27 mouse cellular contexts compared by ENCODE assay signal in the genomic region with DNA sequence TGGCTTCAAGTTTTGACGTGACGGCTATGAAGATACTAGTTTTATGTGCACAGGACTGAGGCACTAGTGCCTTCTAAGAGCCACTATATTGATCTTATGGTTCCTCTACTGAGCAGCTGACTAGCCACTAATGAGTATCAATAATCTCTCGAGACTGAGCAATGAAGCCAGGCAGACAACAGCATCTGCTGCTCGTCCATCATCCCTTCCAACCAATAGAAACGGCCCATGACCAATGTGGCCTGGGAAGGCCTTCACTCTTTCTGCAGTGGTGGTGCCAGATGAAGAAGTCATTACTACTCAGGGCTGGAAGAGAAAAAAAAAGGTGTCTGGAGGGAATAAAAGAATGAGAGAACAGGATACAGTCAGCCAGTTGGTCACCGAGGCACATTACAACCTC. TPM values are rescaled to one million over a fixed set of nuclear protein-coding genes. Genes with fewer than 3 reads are reported as not detected.
A peak's percentile ranks its signal among the peaks of the same experiment; 100 is the strongest.
DNase-seq lines count a peak whose midpoint lies in the region; ATAC-seq and TF ChIP-seq lines count a peak whose summit lies in the region.
"Had no signal": no experiment of that assay in that cellular context is flagged by ENCODE, and none has a peak within 500 bp of the region (broad histone marks: within the 10 kb centered on the region; RNA-seq: fewer than 3 reads in every experiment).

No protein-coding gene starts in this region.

- H3K36me3 ChIP-seq in limb, embryonic 13.5 days = no peaks in the 10 kb centered on the region
- no peaks in the 10 kb centered on the region for H3K36me3 ChIP-seq in limb, embryonic 10.5 days
- H3K36me3 ChIP-seq in C2C12 (ENCODE audit: control insufficient read depth, insufficient read depth) (no peaks in the 10 kb centered on the region), myocyte (ENCODE audit: control insufficient read depth, insufficient read depth) (no peaks in the 10 kb centered on the region)
- no peaks in the 10 kb centered on the region for H3K36me3 ChIP-seq in kidney, adult 2 months (ENCODE audit: control insufficient read depth, insufficient read depth, low read length)
- H3K36me3 ChIP-seq: embryonic facial prominence, embryonic 12.5 days; forebrain, embryonic 12.5 days; forebrain, embryonic 15.5 days had no signal

- no peaks in the 10 kb centered on the region for H3K27me3 ChIP-seq in limb, embryonic 13.5 days
- no peaks in the 10 kb centered on the region for H3K27me3 ChIP-seq in limb, embryonic 10.5 days (ENCODE audit: low read depth, poor library complexity, severe bottlenecking)
- H3K27me3 ChIP-seq in C2C12 (ENCODE audit: control insufficient read depth, insufficient read depth, insufficient read length) = no peaks in the 10 kb centered on the region
- no peaks in the 10 kb centered on the region for H3K27me3 ChIP-seq in myocyte (ENCODE audit: control insufficient read depth, insufficient read depth, insufficient read length)
- no peaks in the 10 kb centered on the region for H3K27me3 ChIP-seq in kidney, adult 2 months (replicated peaks; ENCODE audit: control insufficient read depth, insufficient read depth, low read length)
- H3K27me3 ChIP-seq: embryonic facial prominence, embryonic 12.5 days; forebrain, embryonic 12.5 days; forebrain, embryonic 15.5 days had no signal

- TF ChIP-seq POLR2A in myocyte (IDR thresholded peaks at IDR 0.05; ENCODE audit: insufficient read length, low read depth) = no peak
- no peak for TF ChIP-seq POLR2A in kidney, adult 2 months (IDR thresholded peaks at IDR 0.05; ENCODE audit: low read depth, low read length)

- no peaks in the 10 kb centered on the region for H3K79me3 ChIP-seq in C2C12 (ENCODE audit: low read depth)

- H3K79me2 ChIP-seq in C2C12 (ENCODE audit: control insufficient read depth, insufficient read depth) = no peaks in the 10 kb centered on the region
- no peaks in the 10 kb centered on the region for H3K79me2 ChIP-seq in myocyte (ENCODE audit: control insufficient read depth, insufficient read depth)

- H3K4me3 ChIP-seq in limb, embryonic 13.5 days = no peak overlapping the region
- no peak overlapping the region for H3K4me3 ChIP-seq in limb, embryonic 10.5 days
- H3K4me3 ChIP-seq in C2C12 (ENCODE audit: insufficient read depth, poor library complexity, severe bottlenecking) (no peak overlapping the region), myocyte (no peak overlapping the region)
- H3K4me3 ChIP-seq in kidney, adult 2 months (ENCODE audit: insufficient read depth, low read depth, low read length) = no peak overlapping the region
- H3K4me3 ChIP-seq: embryonic facial prominence, embryonic 12.5 days; erythroblast, embryonic 14.5 days; forebrain, embryonic 12.5 days; forebrain, embryonic 15.5 days had no signal

- ATAC-seq in limb, embryonic 13.5 days (ENCODE audit: low FRiP score, low read depth) = peak; percentile 48; the same call in 1 of the 2 replicates
- ATAC-seq: activated CD4-positive, CD25-positive, alpha-beta regulatory T cell, adult 4 months; forebrain, embryonic 15.5 days; hindbrain, postnatal 0 days; inflammation-experienced regulatory T-cells, adult 6 months; intestine, embryonic 16.5 days had no signal

- H3K4me2 ChIP-seq in limb, embryonic 13.5 days (replicated peaks) = no peak overlapping the region
- H3K4me2 ChIP-seq in myocyte (ENCODE audit: low read depth) = peak overlapping the region; percentile 41
- H3K4me2 ChIP-seq: embryonic facial prominence, embryonic 12.5 days; forebrain, embryonic 12.5 days; forebrain, embryonic 15.5 days; heart, embryonic 11.5 days; hindbrain, embryonic 14.5 days had no signal

- H3ac ChIP-seq in C2C12 (ENCODE audit: control insufficient read depth, insufficient read length, low read depth) (no peak overlapping the region), myocyte (ENCODE audit: control insufficient read depth, insufficient read length) (no peak overlapping the region)

- WGBS in limb, embryonic 13.5 days = 67% methylated on average over 6 of the region's 6 CpGs
- WGBS in limb, embryonic 10.5 days = 78% methylated on average over 6 of the region's 6 CpGs
- WGBS in kidney, adult 2 months = 79% methylated on average over 6 of the region's 6 CpGs

- TF ChIP-seq CTCF in C2C12 (IDR thresholded peaks at IDR 0.05; ENCODE audit: control insufficient read depth, insufficient read depth, insufficient read length) = no peak
- no peak for TF ChIP-seq CTCF in kidney, adult 2 months (conservative IDR thresholded peaks at IDR 0.05; ENCODE audit: insufficient read depth, insufficient read length, low read depth, low read length)

- no peak overlapping the region for H3K27ac ChIP-seq in limb, embryonic 13.5 days
- H3K27ac ChIP-seq in limb, embryonic 10.5 days = no peak overlapping the region
- H3K27ac ChIP-seq in kidney, adult 2 months (ENCODE audit: insufficient read depth, low read depth, low read length) = no peak overlapping the region
- H3K27ac ChIP-seq: embryonic facial prominence, embryonic 12.5 days; forebrain, embryonic 12.5 days; forebrain, embryonic 15.5 days; hindbrain, embryonic 14.5 days; hindbrain, postnatal 0 days had no signal

- H3K9me3 ChIP-seq in limb, embryonic 13.5 days = no peaks in the 10 kb centered on the region
- no peaks in the 10 kb centered on the region for H3K9me3 ChIP-seq in limb, embryonic 10.5 days (replicated peaks)
- H3K9me3 ChIP-seq: embryonic facial prominence, embryonic 12.5 days; forebrain, embryonic 12.5 days; forebrain, embryonic 15.5 days had no signal

- 0 out of 2 replicates have a peak, but pooled peaks cover 3% of the 10 kb centered on the region for H3K4me1 ChIP-seq in limb, embryonic 13.5 days
- no peaks in the 10 kb centered on the region for H3K4me1 ChIP-seq in limb, embryonic 10.5 days
- H3K4me1 ChIP-seq in kidney, adult 2 months (ENCODE audit: control insufficient read depth, insufficient read depth, low read length) = no peaks in the 10 kb centered on the region
- H3K4me1 ChIP-seq: embryonic facial prominence, embryonic 12.5 days; forebrain, embryonic 12.5 days; forebrain, embryonic 15.5 days had no signal

- no peak overlapping the region for H3K9ac ChIP-seq in limb, embryonic 13.5 days
- H3K9ac ChIP-seq: embryonic facial prominence, embryonic 12.5 days; forebrain, embryonic 12.5 days; forebrain, embryonic 15.5 days; hindbrain, embryonic 14.5 days had no signal

- DNase-seq in embryo, embryonic 10.5 days (ENCODE audit: low spot score) = peak; percentile 18
- no peak for DNase-seq in embryo, embryonic 9.5 days (ENCODE audit: extremely low spot score)
- no peak for DNase-seq in limb, embryonic 10.5 days (ENCODE audit: low spot score)
- no peak for DNase-seq in kidney, adult 2 months
- DNase-seq: adrenal gland, adult 8-10 months; adrenal gland, postnatal 25 days; cerebellum, adult 11-12 months; cerebellum, adult 8-10 months; cerebellum, postnatal 10 days; cerebellum, postnatal 36 days; gastrocnemius, postnatal 14 days; heart, adult 11 months had no signal

TF ChIP-seq in C2C12, 6 proteins besides CTCF, POLR2A, EP300 and RAD21:
- TF ChIP-seq FOSL1 (IDR thresholded peaks at IDR 0.05; ENCODE audit: insufficient read depth, low read length, poor library complexity, severe bottlenecking) (no peak), MYOG (IDR thresholded peaks at IDR 0.05; ENCODE audit: control insufficient read depth, extremely low read depth, insufficient read length) (no peak), MYOD1 (IDR thresholded peaks at IDR 0.05; ENCODE audit: control insufficient read depth, insufficient read length, low read depth) (peak; percentile 87)
TF ChIP-seq in C2C12: peak in this region for 1.

TF ChIP-seq in myocyte, 11 proteins besides CTCF, POLR2A, EP300 and RAD21:
- no peak for TF ChIP-seq REST (IDR thresholded peaks at IDR 0.05; ENCODE audit: insufficient read depth, insufficient read length)
- TF ChIP-seq MAX (IDR thresholded peaks at IDR 0.05; ENCODE audit: low read depth) = no peak
- no peak for TF ChIP-seq MYOG (IDR thresholded peaks at IDR 0.05; ENCODE audit: control insufficient read depth in 1 of 3, insufficient read depth in 1 of 3, insufficient read length in 2 of 3, low read depth in 2 of 3)
- peak in 2 of 3 experiments; percentile 62 to 76 for TF ChIP-seq MYOD1 (IDR thresholded peaks at IDR 0.05; ENCODE audit: control insufficient read depth in 1 of 3, insufficient read length in 2 of 3, low read depth in 2 of 3)
- no peak for TF ChIP-seq TCF12 (IDR thresholded peaks at IDR 0.05; ENCODE audit: insufficient read depth, poor library complexity, severe bottlenecking)

RNA-seq across cellular contexts. Expression of gene Vgll2, which starts 39.9 kb away (rescaled TPM):
- polyA plus RNA-seq in limb, embryonic 13.5 days (2015; fragmentation: Nextera tagmentation; extraction: Ambion mirVana) = 31.1 and 31.9 TPM in 2 replicates
- 1.2 and 4.2 TPM in 2 replicates for polyA plus RNA-seq in limb, embryonic 10.5 days (2016; fragmentation: Nextera tagmentation; extraction: Ambion mirVana)
- polyA plus RNA-seq in C2C12 (2012; fragmentation: generic; extraction: Trizol) = 1.2 TPM
- 23.1 TPM for polyA plus RNA-seq in myocyte (2012; fragmentation: generic; extraction: Trizol)
- 1.8 TPM in 1 of 2 replicates, not detected in the other for polyA plus RNA-seq in kidney, adult 2 months (2012; rRNA removed)
- polyA plus RNA-seq: activated CD4-positive, CD25-positive, alpha-beta regulatory T cell, adult 4 months; erythroblast, embryonic 14.5 days; heart, embryonic 14.5 days; heart, postnatal 0 days; inflammation-experienced regulatory T-cells, adult 6 months; intestine, embryonic 16.5 days had no signal
